Mouse (Mus musculus) MEL (cell line): Measurements from ENCODE around the gene Aen. TPM values are rescaled to one million over a fixed set of nuclear protein-coding genes. Genes with fewer than 3 reads are reported as not detected.

Experiments used
- DNase-seq: peaks from one replicate; pipeline ENCODE4 v3.0.0; 2011; ENCODE audit warnings: low read depth, low spot score
- H3K27ac ChIP-seq: 2 replicates; pipeline ENCODE4 v1.5.1; 2012; ENCODE audit warnings: low read depth, mild to moderate bottlenecking, control low read depth, low read length, moderate library complexity; ENCODE audit not compliant: control insufficient read depth
- H3K27me3 ChIP-seq, 2 experiments: fragments of 150-350 bp in 1 of 2; sonication (generic) in 1 of 2; 2 replicates each; pipeline ENCODE4 v1.6.1; 2012; ENCODE audit warnings: low read length in 2 of 2, mild to moderate bottlenecking in 2 of 2, improper control_type of control experiment in 1 of 2, moderate library complexity in 1 of 2; ENCODE audit not compliant: insufficient read depth in 2 of 2, control insufficient read depth in 1 of 2
- H3K36me3 ChIP-seq, 2 experiments: 2 replicates each; pipeline ENCODE4 v1.6.1; 2012 to 2014; ENCODE audit warnings: low read length in 2 of 2, improper control_type of control experiment in 1 of 2, inconsistent platforms in 1 of 2, mild to moderate bottlenecking in 1 of 2; ENCODE audit not compliant: insufficient read depth in 2 of 2, control insufficient read depth in 1 of 2
- H3K4me1 ChIP-seq, 2 experiments: fragments of 150-350 bp in 1 of 2; sonication (generic) in 1 of 2; 2 replicates each; pipeline ENCODE4 v1.6.1; 2012; ENCODE audit warnings: low read length in 2 of 2, improper control_type of control experiment in 1 of 2, mild to moderate bottlenecking in 1 of 2; ENCODE audit not compliant: insufficient read depth in 2 of 2, control insufficient read depth in 1 of 2
- H3K4me3 ChIP-seq, 2 experiments: fragments of 150-350 bp in 1 of 2; sonication (generic) in 1 of 2; 2 replicates each; pipeline ENCODE4 v1.5.1; 2012; ENCODE audit warnings: low read depth in 2 of 2, low read length in 2 of 2, mild to moderate bottlenecking in 2 of 2, moderate library complexity in 2 of 2, control low read depth in 1 of 2, improper control_type of control experiment in 1 of 2; ENCODE audit not compliant: control insufficient read depth in 1 of 2, insufficient read depth in 1 of 2
- H3K79me2 ChIP-seq: 2 replicates; pipeline ENCODE4 v1.6.1; 2012; ENCODE audit warnings: mild to moderate bottlenecking, low read length, moderate library complexity; ENCODE audit not compliant: control insufficient read depth, poor library complexity, insufficient read depth
- H3K9ac ChIP-seq: 2 replicates; pipeline ENCODE4 v1.6.1; 2012; ENCODE audit warnings: low read depth, mild to moderate bottlenecking, control low read depth, low read length, moderate library complexity; ENCODE audit not compliant: control insufficient read depth, poor library complexity, severe bottlenecking
- H3K9me3 ChIP-seq: fragments of 150-350 bp; sonication (generic); replicated peaks from 2 replicates; pipeline ENCODE4 v1.6.1; 2012; ENCODE audit warnings: mild to moderate bottlenecking, low read length, improper control_type of control experiment, moderate library complexity; ENCODE audit not compliant: insufficient read depth
- CTCF ChIP-seq, 3 experiments: IDR thresholded peaks in 2 of 3; conservative IDR thresholded peaks in 1 of 3; 2 replicates each; pipeline ENCODE4 v1.5.1; 2011 to 2012; ENCODE audit warnings: low read length in 3 of 3, low read depth in 2 of 3, mild to moderate bottlenecking in 2 of 3, improper control_type of control experiment in 1 of 3, inconsistent platforms in 1 of 3, mixed read lengths in 1 of 3, moderate library complexity in 1 of 3; ENCODE audit not compliant: control insufficient read depth in 1 of 3, insufficient read depth in 1 of 3, poor library complexity in 1 of 3, severe bottlenecking in 1 of 3
- E2F4 ChIP-seq: IDR thresholded peaks from 2 replicates; pipeline ENCODE4 v1.6.1; 2011; ENCODE audit warnings: low read depth, low read length, improper control_type of control experiment, borderline replicate concordance
- ELF1 ChIP-seq: IDR thresholded peaks from 2 replicates; pipeline ENCODE4 v1.6.1; 2014; ENCODE audit warnings: low read depth, mild to moderate bottlenecking, inconsistent platforms, low read length, improper control_type of control experiment, moderate library complexity
- EP300 ChIP-seq, 2 experiments: IDR thresholded peaks; 2 replicates each; pipeline ENCODE4 v1.6.1; 2011; ENCODE audit warnings: improper control_type of control experiment in 2 of 2, low read length in 2 of 2, low read depth in 1 of 2, mild to moderate bottlenecking in 1 of 2
- ETS1 ChIP-seq: IDR thresholded peaks from 2 replicates; pipeline ENCODE4 v1.6.1; 2012; ENCODE audit warnings: low read depth, mild to moderate bottlenecking, inconsistent platforms, low read length, improper control_type of control experiment, moderate library complexity
- HCFC1 ChIP-seq: IDR thresholded peaks from 2 replicates; pipeline ENCODE4 v1.6.1; 2012; ENCODE audit warnings: low read depth, mild to moderate bottlenecking, inconsistent platforms, low read length, improper control_type of control experiment, moderate library complexity
- JUND ChIP-seq: IDR thresholded peaks from 2 replicates; pipeline ENCODE4 v1.6.1; 2011; ENCODE audit warnings: low read depth, mild to moderate bottlenecking, improper control_type of control experiment, low read length
- KAT2A ChIP-seq: conservative IDR thresholded peaks from 2 replicates; pipeline ENCODE4 v1.6.1; 2012; ENCODE audit warnings: low read depth, low read length, improper control_type of control experiment, inconsistent platforms
- MAFK ChIP-seq: IDR thresholded peaks from 2 replicates; pipeline ENCODE4 v1.6.1; 2011; ENCODE audit warnings: low read depth, mild to moderate bottlenecking, low read length, improper control_type of control experiment, borderline replicate concordance
- POLR2AphosphoS2 ChIP-seq: IDR thresholded peaks from 2 replicates; pipeline ENCODE4 v1.6.1; 2011; ENCODE audit warnings: low read length, improper control_type of control experiment
- POLR2AphosphoS5 ChIP-seq: IDR thresholded peaks from 2 replicates; pipeline ENCODE4 v1.6.1; 2012; ENCODE audit warnings: low read depth, borderline replicate concordance, mild to moderate bottlenecking, inconsistent platforms, low read length, moderate library complexity, mixed read lengths
- RCOR1 ChIP-seq: IDR thresholded peaks from 2 replicates; pipeline ENCODE4 v1.6.1; 2012; ENCODE audit warnings: low read depth, mild to moderate bottlenecking, inconsistent platforms, low read length, improper control_type of control experiment
- SIN3A ChIP-seq: IDR thresholded peaks from 2 replicates; pipeline ENCODE4 v1.6.1; 2012; ENCODE audit warnings: low read length, improper control_type of control experiment, inconsistent platforms
- TAL1 ChIP-seq: IDR thresholded peaks from 2 replicates; pipeline ENCODE4 v1.6.1; 2012; ENCODE audit warnings: mild to moderate bottlenecking, inconsistent platforms, low read length, moderate library complexity, mixed read lengths
- TBP ChIP-seq: IDR thresholded peaks from 2 replicates; pipeline ENCODE4 v1.8.0; 2011; ENCODE audit warnings: low read depth, low read length, improper control_type of control experiment
- TCF12 ChIP-seq: IDR thresholded peaks from 2 replicates; pipeline ENCODE4 v1.6.1; 2014; ENCODE audit warnings: low read depth, mild to moderate bottlenecking, inconsistent platforms, low read length, improper control_type of control experiment, moderate library complexity
- USF2 ChIP-seq, 2 experiments: IDR thresholded peaks; 2 replicates each; pipeline ENCODE4 v1.6.1; 2011 to 2012; ENCODE audit warnings: improper control_type of control experiment in 2 of 2, low read length in 2 of 2, borderline replicate concordance in 1 of 2, inconsistent platforms in 1 of 2, low read depth in 1 of 2, mild to moderate bottlenecking in 1 of 2; ENCODE audit not compliant: insufficient read depth in 1 of 2
- ZMIZ1 ChIP-seq: IDR thresholded peaks from 2 replicates; pipeline ENCODE4 v1.6.1; 2012; ENCODE audit warnings: low read depth, mild to moderate bottlenecking, inconsistent platforms, low read length, improper control_type of control experiment, moderate library complexity
- polyA plus RNA-seq, 2 experiments: library from polyadenylated mRNA; stranded (reverse) in 1 of 2; unstranded in 1 of 2; fragments of >175 nt in 1 of 2; fragments of >200 nt in 1 of 2; gene quantifications; 2 replicates each; pipeline versions ENCODE4 v1.2.1 to v1.2.4; 2012; ENCODE audit warnings: low replicate concordance in 2 of 2, low read depth in 1 of 2; ENCODE audit not compliant: insufficient read length in 2 of 2, insufficient read depth in 1 of 2, missing spikeins in 1 of 2
- total RNA-seq: library from RNA; depleted of rRNA; stranded (reverse); fragments of 300-350 nt; gene quantifications from 2 replicates; pipeline ENCODE4 v1.2.3, GENCODE M21; 2012

Gene Aen
- total and polyA plus RNA-seq, 3 experiments = 95.9 to 97.7 TPM; not detected in 1

DNA sequence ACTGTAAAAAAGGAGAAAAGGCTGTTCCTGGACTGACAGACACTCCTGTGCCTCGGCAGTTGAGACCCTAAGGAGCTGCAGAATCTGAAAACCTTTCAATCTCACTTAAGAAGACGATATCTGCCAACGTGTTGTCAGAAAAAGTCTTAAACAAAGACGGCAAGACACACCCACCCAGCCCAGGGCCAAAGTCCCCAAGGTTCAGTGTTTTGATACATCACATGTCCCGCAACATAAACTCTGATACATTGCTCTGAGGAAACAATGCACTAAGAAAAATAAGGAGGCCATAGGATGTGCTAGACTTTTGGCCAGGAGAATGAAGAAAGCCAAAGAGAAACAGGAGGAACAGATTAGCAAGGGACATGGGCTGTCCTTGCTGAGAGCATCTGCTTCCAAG is 22.8 kb upstream of the Aen start:
- Histone ChIP-seq H3K4me1 (no peaks in the 10 kb centered on the region), H3K4me3 (no peak overlapping the region)
- TF ChIP-seq ETS1 (no peak), CTCF (IDR thresholded peaks at IDR 0.05 in 2 of 3, conservative IDR thresholded peaks at IDR 0.05 in 1 of 3; ENCODE audit: control insufficient read depth in 1 of 3, insufficient read depth in 1 of 3, low read depth in 2 of 3, low read length in 3 of 3, poor library complexity in 1 of 3, severe bottlenecking in 1 of 3) (no peak), SIN3A (no peak), POLR2AphosphoS2 (no peak), JUND (no peak), TBP (no peak), TAL1 (no peak), USF2 (IDR thresholded peaks at IDR 0.05; ENCODE audit: borderline replicate concordance in 1 of 2, insufficient read depth in 1 of 2, low read depth in 1 of 2, low read length in 2 of 2) (no peak), RCOR1 (no peak), HCFC1 (no peak), KAT2A (no peak), TCF12 (no peak), EP300 (IDR thresholded peaks at IDR 0.05; ENCODE audit: low read depth in 1 of 2, low read length in 2 of 2) (no peak), E2F4 (no peak), ZMIZ1 (no peak), POLR2AphosphoS5 (no peak)
- TF ChIP-seq, all 39 proteins: peak for 0
- H3K9ac ChIP-seq = no peak overlapping the region
- no peaks in the 10 kb centered on the region; a peak in 1 of 4 replicates for H3K36me3 ChIP-seq
- H3K9me3 ChIP-seq = no peaks in the 10 kb centered on the region
- H3K79me2 ChIP-seq = no peaks in the 10 kb centered on the region
- no peak for DNase-seq
- H3K27ac ChIP-seq = no peak overlapping the region
- H3K27me3 ChIP-seq = peaks cover 0 to 2% of the 10 kb centered on the region in 2 experiments; a peak in 1 of 4 replicates

DNA sequence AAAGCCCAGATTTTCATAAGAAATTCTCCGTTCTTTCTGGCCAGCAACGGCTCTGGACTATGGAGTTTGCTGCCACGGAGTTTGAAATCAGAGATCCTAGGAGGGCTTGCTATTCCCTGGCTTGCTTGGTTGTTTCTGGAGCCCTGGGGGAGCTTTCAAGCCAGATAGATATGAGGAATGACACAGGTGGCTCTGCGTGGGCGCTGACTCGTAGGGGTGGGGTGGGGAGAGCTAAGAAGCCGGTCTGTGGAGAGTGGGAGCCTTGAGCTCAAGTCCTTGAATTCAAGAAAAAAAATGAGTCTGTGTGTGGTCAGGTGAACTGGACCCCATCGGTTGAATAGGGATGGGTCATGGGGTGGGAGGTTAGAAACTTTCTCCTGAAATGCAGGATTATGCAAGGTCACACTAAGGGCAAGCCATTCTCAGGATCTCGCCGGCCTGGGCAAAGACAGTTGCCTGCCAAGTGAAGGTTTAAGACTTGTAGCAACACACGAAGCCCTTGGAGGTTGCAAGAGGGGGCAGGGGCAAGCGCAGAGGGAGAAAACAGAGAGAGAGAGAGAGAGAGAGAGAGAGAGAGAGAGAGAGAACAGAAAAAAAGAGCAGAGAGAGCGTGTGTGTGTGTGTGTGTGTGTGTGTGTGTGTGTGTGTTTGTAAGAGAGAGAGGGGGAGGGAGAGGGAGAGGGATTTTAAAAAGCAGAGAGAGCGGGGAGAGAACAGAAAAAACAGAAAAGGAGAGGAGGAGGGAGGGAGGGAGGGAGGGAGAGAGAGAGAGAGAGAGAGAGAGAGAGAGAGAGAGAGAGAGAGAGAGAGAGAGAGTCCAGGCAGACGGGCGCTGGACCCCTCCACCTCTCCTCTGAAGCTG is 13.8 kb upstream of the Aen start:
- Histone ChIP-seq H3K79me2 (no peaks in the 10 kb centered on the region), H3K27me3 (peaks cover 5 to 6% of the 10 kb centered on the region in 2 experiments), H3K27ac (no peak overlapping the region), H3K9me3 (no peaks in the 10 kb centered on the region), H3K9ac (no peak overlapping the region), H3K36me3 (no peaks in the 10 kb centered on the region)
- DNase-seq = no peak
- TF ChIP-seq ELF1 (no peak), MAFK (no peak)
- TF ChIP-seq, all 39 proteins: peak for 0
- Histone ChIP-seq H3K4me3 (no peak overlapping the region), H3K4me1 (no peaks in the 10 kb centered on the region)
